Mouse (Mus musculus): ENCODE measurements around the gene Prss32.

Prss32 gene

GRCm38 (mm10) chr17:23843812-23844273 is at the start of gene Prss32, which contains the start of gene Prss41:
TSS of gene Prss32 (plus strand) at chr17:23843855.
TSS of gene Prss41 (minus strand) at chr17:23844172.
- DNase-seq (ENCODE audit: low spot score) = no peak

GRCm38 (mm10) chr17:23795323-23795722 is 48.3 kb upstream of the Prss32 start:
- DNase-seq (ENCODE audit: low spot score) = no peak

GRCm38 (mm10) chr17:23797316-23797715 is 46.3 kb upstream of the Prss32 start:
- DNase-seq (ENCODE audit: low spot score) = no peak

- no peak for DNase-seq (ENCODE audit: low spot score)
These were observed 42.0 kb upstream of the Prss32 start for GRCm38 (mm10) chr17:23801627-23802026.

- peak; percentile 97 for DNase-seq (ENCODE audit: low spot score)
These were observed 40.8 kb upstream of the Prss32 start for GRCm38 (mm10) chr17:23802746-23803365.

GRCm38 (mm10) chr17:23803366-23804041 is 40.2 kb upstream of the Prss32 start:
- DNase-seq (ENCODE audit: low spot score) = peak; percentile 53

- DNase-seq (ENCODE audit: low spot score) = no peak
These were observed 39.1 kb upstream of the Prss32 start for GRCm38 (mm10) chr17:23804426-23805085.

- DNase-seq (ENCODE audit: low spot score) = no peak
These were observed 36.8 kb upstream of the Prss32 start for GRCm38 (mm10) chr17:23806867-23807266.

GRCm38 (mm10) chr17:23807918-23808317 is 35.7 kb upstream of the Prss32 start:
- no peak for DNase-seq (ENCODE audit: low spot score)

GRCm38 (mm10) chr17:23815641-23816040 is 28.0 kb upstream of the Prss32 start:
- no peak for DNase-seq (ENCODE audit: low spot score)

- no peak for DNase-seq (ENCODE audit: low spot score)
These were observed 25.1 kb upstream of the Prss32 start for GRCm38 (mm10) chr17:23818579-23818978.

- DNase-seq (ENCODE audit: low spot score) = no peak
These were observed 24.4 kb upstream of the Prss32 start for GRCm38 (mm10) chr17:23819235-23819634.

GRCm38 (mm10) chr17:23820731-23821130 is 22.9 kb upstream of the Prss32 start:
- DNase-seq (ENCODE audit: low spot score) = no peak

GRCm38 (mm10) chr17:23822094-23822493 is 21.6 kb upstream of the Prss32 start:
- no peak for DNase-seq (ENCODE audit: low spot score)

GRCm38 (mm10) chr17:23823018-23823417 is 20.6 kb upstream of the Prss32 start:
- DNase-seq (ENCODE audit: low spot score) = no peak

GRCm38 (mm10) chr17:23823614-23824013 is 20.0 kb upstream of the Prss32 start:
- DNase-seq (ENCODE audit: low spot score) = no peak

- DNase-seq (ENCODE audit: low spot score) = no peak
These were observed 18.1 kb upstream of the Prss32 start for GRCm38 (mm10) chr17:23825591-23825990.

GRCm38 (mm10) chr17:23828271-23829001 is 15.2 kb upstream of the Prss32 start:
- DNase-seq (ENCODE audit: low spot score) = no peak

- peak; percentile 74 for DNase-seq (ENCODE audit: low spot score)
These were observed 14.5 kb upstream of the Prss32 start, which contains the start of gene Elob for GRCm38 (mm10) chr17:23829064-23829619. TSS of gene Elob (minus strand) at chr17:23829136.

GRCm38 (mm10) chr17:23831201-23831600 is 12.5 kb upstream of the Prss32 start:
- no peak for DNase-seq (ENCODE audit: low spot score)

- no peak for DNase-seq (ENCODE audit: low spot score)
These were observed 7.6 kb upstream of the Prss32 start, which contains the start of gene Prss33 for GRCm38 (mm10) chr17:23836006-23836575. TSS of gene Prss33 (minus strand) at chr17:23836056.

Data from left cerebral cortex, adult 11 months (tissue).